Mouse (Mus musculus) spleen, adult 2 months (tissue): ENCODE measurements around the gene Slitrk3. TPM values are rescaled to one million over a fixed set of nuclear protein-coding genes. Genes with fewer than 3 reads are reported as not detected.
"Not testable (repeated sequence)": the region's sequence is repeated elsewhere in the genome, so short reads cannot be mapped to it uniquely, and the experiment has no call there.

ENCODE experiments used
- DNase-seq, 2 experiments: peaks; one replicate each; pipeline versions ENCODE4 v3.0.0 to v3.0.0-alpha.2; 2012 to 2021; ENCODE audit warnings: low spot score in 2 of 2, low read depth in 1 of 2
- H3K27ac ChIP-seq: fragments of 200-500 bp; 2 replicates; pipeline ENCODE4 v1.5.1; 2012; ENCODE audit warnings: low read length, inconsistent platforms; ENCODE audit not compliant: insufficient read depth
- H3K27me3 ChIP-seq: fragments of 200-500 bp; 2 replicates; pipeline ENCODE4 v1.6.1; 2012; ENCODE audit warnings: mild to moderate bottlenecking, moderate library complexity, low read length, inconsistent platforms; ENCODE audit not compliant: control insufficient read depth, insufficient read depth
- H3K36me3 ChIP-seq: fragments of 200-500 bp; 2 replicates; pipeline ENCODE4 v1.6.1; 2012; ENCODE audit warnings: mild to moderate bottlenecking, low read length, inconsistent platforms; ENCODE audit not compliant: control insufficient read depth, insufficient read depth
- H3K4me1 ChIP-seq: fragments of 200-500 bp; 2 replicates; pipeline ENCODE4 v1.6.1; 2011; ENCODE audit warnings: inconsistent platforms; ENCODE audit not compliant: control insufficient read depth, insufficient read depth, insufficient read length
- H3K4me3 ChIP-seq: fragments of 200-500 bp; 2 replicates; pipeline ENCODE4 v1.5.1; 2011; ENCODE audit warnings: mild to moderate bottlenecking, inconsistent platforms; ENCODE audit not compliant: insufficient read depth, insufficient read length; ENCODE audit errors: extremely low read depth
- CTCF ChIP-seq: fragments of 200-500 bp; IDR thresholded peaks from 2 replicates; pipeline ENCODE4 v1.5.1; 2011; ENCODE audit warnings: mild to moderate bottlenecking, inconsistent platforms; ENCODE audit not compliant: insufficient read depth, insufficient read length, insufficient replicate concordance; ENCODE audit errors: extremely low read depth
- POLR2A ChIP-seq: fragments of 200-500 bp; IDR thresholded peaks from 2 replicates; pipeline ENCODE4 v1.6.1; 2011; ENCODE audit warnings: low read depth, low read length, inconsistent platforms
- WGBS: fragments of 180-500 bp; shearing (Covaris S2); methylation state at CpG from one replicate; pipeline ENCODE4 v1.1.7; 2018; 5-methylcytosine and 5-hydroxymethylcytosine counted together
- polyA plus RNA-seq: library from polyadenylated mRNA; depleted of rRNA; stranded (reverse); fragments of >200 nt; gene quantifications from 2 replicates; pipeline ENCODE4 v1.2.3, GENCODE M21; 2012; rRNA removed

The Slitrk3 gene
- polyA plus RNA-seq, result not detected in 2 replicates

DNA sequence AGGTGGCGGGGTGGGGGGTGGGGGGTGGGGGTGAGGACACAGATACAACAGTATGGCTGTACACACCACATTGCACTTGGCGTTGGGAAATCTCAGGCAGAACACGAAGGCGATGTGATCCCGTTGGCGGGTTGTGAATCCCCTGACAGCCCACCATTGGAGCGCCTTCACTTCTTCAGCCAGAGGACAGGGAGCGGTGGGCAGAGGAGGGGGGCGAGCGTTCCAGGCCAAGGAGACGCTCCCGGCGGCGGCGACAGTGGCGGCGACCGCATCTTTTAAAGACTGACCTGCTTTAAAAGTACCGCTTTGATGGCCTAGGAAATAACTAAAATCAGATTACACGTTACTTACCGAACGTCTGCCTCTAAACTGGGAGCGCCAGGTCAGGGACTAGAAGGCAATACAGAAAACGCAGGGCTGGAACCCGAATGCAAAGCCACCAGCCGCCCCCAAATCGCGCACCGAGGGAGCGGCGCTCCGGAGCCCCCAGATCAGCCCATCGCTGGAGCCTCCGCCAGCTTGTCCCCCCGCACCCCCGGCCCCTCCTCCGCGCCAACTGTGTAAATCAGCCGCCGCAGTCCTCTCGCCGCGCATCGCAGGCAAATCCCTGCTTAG, at the start of gene Slitrk3:
Gene Slitrk3 (minus strand): TSS at position 607 of the 615 bp plus-strand sequence.
- Histone ChIP-seq H3K4me1 (no peaks in the 10 kb centered on the region), H3K27me3 (no peaks in the 10 kb centered on the region), H3K4me3 (no peak within 1 kb of the TSS), H3K36me3 (no peaks in the 10 kb centered on the region), H3K27ac (no peak within 1 kb of the TSS)
- TF ChIP-seq POLR2A, result no peak
- TF ChIP-seq CTCF, result no peak
- DNase-seq, result no peak
- WGBS, result 2% methylated on average over 44 of the region's 44 CpGs

DNA sequence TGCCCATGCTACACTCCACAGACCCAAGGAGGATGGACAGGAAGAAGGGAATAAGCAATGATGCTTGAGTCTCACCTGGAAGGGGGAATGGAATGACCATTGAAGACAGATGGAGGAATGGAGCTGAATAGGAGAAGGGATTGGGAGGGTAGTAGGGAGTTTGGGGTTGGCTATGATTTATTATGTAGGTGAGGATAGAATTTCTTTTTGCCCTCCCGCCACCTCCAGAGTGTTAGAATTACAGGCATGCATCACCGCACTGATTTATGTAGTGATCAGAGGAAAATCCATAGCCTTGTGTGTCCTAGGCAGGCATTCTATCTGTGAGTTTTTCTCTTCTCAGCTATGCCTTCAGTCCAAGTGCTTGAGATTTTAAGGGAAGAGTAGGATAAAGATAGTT, 36.8 kb upstream of the Slitrk3 start:
- H3K27me3 ChIP-seq, H3K4me1 ChIP-seq, DNase-seq, H3K36me3 ChIP-seq, H3K27ac ChIP-seq, H3K4me3 ChIP-seq: not testable (repeated sequence)
- 98% methylated on average over 2 of the region's 2 CpGs for WGBS

GRCm38 (mm10) chr3:73084620-73085019, 27.0 kb upstream of the Slitrk3 start:
- H3K4me3 ChIP-seq, result no peak overlapping the region
- 77% methylated on average over 5 of the region's 5 CpGs for WGBS
- no peak for TF ChIP-seq CTCF
- no peak for TF ChIP-seq POLR2A
- no peaks in the 10 kb centered on the region for H3K27me3 ChIP-seq
- H3K36me3 ChIP-seq, result no peaks in the 10 kb centered on the region
- no peak for DNase-seq
- no peaks in the 10 kb centered on the region for H3K4me1 ChIP-seq
- no peak overlapping the region for H3K27ac ChIP-seq

GRCm38 (mm10) chr3:73065823-73066755, 8.5 kb upstream of the Slitrk3 start:
- Histone ChIP-seq H3K4me3 (no peak overlapping the region), H3K27ac (no peak overlapping the region), H3K4me1 (no peaks in the 10 kb centered on the region), H3K27me3 (no peaks in the 10 kb centered on the region), H3K36me3 (no peaks in the 10 kb centered on the region)
- 15% methylated on average over 20 of the region's 20 CpGs for WGBS
- DNase-seq, result no peak
- TF ChIP-seq POLR2A (no peak), CTCF (no peak)

DNA sequence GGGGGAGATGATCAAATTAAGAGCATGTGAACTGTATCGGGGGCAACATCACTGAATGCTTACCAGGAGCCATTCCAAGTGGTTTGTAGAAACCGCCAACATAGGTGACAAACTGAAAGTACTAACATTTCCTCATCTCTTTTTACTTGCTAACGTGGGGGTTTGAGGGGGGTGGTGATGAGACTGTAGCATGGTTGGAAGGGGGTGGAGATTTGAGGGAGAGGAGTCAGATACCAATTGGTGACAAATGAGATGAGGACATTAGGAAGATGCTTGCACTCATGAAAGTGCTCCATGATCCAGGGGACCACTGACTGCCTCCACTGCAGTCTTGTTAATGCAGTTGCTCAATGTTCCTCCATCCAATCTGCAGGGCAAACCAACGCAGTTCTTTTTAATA, 587 bp upstream of the Slitrk3 start:
- TF ChIP-seq POLR2A, result no peak
- DNase-seq, result no peak
- no peak overlapping the region for H3K4me3 ChIP-seq
- H3K4me1 ChIP-seq, result no peaks in the 10 kb centered on the region
- H3K36me3 ChIP-seq, result no peaks in the 10 kb centered on the region
- H3K27ac ChIP-seq, result no peak overlapping the region
- 12% methylated on average over 4 of the region's 4 CpGs for WGBS
- H3K27me3 ChIP-seq, result no peaks in the 10 kb centered on the region

DNA sequence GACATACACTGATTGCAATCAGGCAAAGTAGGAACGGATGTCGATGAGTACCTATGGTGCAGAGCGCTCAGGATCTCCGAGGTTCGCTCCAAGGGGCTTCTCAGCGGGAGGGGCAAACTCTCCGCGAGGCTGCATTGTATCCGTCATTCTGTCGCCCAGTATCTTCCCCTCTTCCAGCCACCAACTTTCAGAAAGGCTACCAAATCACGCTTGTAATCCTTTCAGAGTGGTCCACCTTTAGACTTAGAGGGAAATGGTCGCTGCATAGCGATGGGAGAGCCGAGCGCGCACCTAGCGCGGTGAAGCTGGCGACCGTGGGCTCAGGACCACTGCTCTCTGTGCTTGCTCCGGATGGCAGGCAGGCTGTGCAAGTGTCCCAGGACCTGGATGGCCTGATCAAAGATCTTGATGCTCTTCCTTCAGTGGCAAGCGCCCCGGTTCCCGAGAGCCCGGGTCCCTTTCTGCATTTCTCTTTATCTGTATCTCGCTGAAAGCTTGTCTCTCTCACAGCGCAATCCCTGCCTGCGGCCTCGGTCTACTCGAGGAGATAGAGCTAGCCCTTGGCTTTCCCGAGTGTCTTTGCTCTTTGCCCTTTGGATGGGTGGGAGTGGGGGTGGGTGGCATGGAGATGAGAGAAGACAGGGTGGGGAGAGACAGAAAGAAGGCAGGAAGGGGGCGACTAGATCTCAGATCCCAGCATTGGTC, 959 bp downstream of the Slitrk3 start:
- no peak overlapping the region for H3K27ac ChIP-seq
- no peak overlapping the region for H3K4me3 ChIP-seq
- H3K36me3 ChIP-seq, result no peaks in the 10 kb centered on the region
- TF ChIP-seq POLR2A, result no peak
- no peak for TF ChIP-seq CTCF
- no peaks in the 10 kb centered on the region for H3K4me1 ChIP-seq
- no peak for DNase-seq
- H3K27me3 ChIP-seq, result no peaks in the 10 kb centered on the region
- WGBS, result 7% methylated on average over 32 of the region's 32 CpGs

DNA sequence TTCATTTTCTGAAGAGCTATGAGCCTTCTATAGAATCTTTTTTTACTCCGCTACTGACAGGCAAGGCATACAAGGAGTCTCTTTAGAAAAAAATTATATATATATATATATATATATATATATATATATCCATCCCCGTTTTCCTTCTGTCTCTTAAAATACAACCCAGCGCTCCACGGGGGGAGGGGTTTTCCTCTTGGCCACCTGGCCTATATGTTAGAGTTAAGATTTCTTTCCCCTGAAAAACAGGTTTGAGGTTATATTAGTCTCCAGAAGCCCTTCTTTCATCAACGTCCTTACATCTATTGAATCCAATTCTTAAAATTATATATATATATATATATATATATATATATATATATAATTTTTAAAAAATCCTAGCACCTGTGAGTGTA, 1.6 kb downstream of the Slitrk3 start:
- DNase-seq, result no peak
- TF ChIP-seq CTCF (no peak), POLR2A (no peak)
- Histone ChIP-seq H3K4me3 (no peak overlapping the region), H3K36me3 (no peaks in the 10 kb centered on the region), H3K27me3 (no peaks in the 10 kb centered on the region), H3K4me1 (no peaks in the 10 kb centered on the region), H3K27ac (no peak overlapping the region)
- WGBS, result 48% methylated on average over 5 of the region's 5 CpGs
